Mouse (Mus musculus): ENCODE results near the gene Minpp1. TPM values are rescaled to one million over a fixed set of nuclear protein-coding genes. Genes with fewer than 3 reads are reported as not detected.

Gene Minpp1
- polyA plus RNA-seq, 1 experiment from 2014 or later: 50.8 TPM

DNA sequence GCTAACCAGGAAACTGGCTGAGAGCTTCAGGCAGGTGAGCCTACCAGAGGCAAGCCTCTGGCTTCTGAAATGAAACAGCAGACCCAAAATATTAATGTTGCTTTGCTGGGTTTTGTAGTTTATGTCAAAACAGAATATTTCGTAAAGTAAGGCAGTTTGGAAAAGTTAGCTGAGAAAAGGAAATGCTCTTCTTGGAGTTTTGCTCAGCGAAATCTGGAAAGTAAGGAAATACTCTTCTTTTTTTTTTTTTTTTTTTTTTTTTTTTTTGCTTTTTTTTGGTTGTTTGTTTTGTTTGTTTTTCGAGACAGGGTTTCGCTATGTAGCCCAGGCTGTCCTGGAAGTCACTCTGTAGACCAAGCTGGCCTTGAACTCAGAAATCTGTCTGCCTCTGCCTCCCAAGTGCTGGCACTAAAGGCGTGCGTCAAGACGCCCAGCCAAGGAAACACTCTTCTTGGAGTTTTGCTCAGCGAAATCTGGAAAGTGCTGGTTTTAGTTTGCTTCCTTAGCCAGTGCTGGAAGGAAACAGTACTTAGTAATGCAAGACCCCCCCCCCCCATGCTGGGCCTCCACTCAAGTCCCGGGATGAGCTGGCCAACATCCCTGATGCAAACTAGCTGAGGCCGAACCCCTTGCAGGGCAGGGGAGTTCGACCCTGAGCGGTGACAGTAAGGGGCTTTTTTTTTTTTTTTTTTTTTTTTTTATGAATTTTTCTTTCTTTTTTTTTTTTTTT lies 3.8 kb downstream of the Minpp1 start:
- POLR2A ChIA-PET: interaction anchor here (0.7 kb wide), 2 partner anchors 518 to 731 kb away, joined by 3 to 5 read pairs; no protein-coding TSS in a partner anchor
- DNase-seq (ENCODE audit: low read depth, low spot score): no peak
- no peaks in the 10 kb centered on the region for H3K27me3 ChIP-seq
- CTCF ChIA-PET: no interaction called here
- no peak for TF ChIP-seq CTCF (IDR thresholded peaks at IDR 0.05)
- in situ Hi-C loops (cut with MboI; ENCODE audit: low pct_unique_long_range_greater_than_20kb): no loop called here
- no peak for ATAC-seq

GRCm38 (mm10) chr19:32490976-32491375 lies 5.4 kb downstream of the Minpp1 start:
- POLR2A ChIA-PET: interaction anchor here (0.6 to 0.7 kb wide), 2 partner anchors 16 to 101 kb away, joined by 3 read pairs; partner anchors contain the start of gene Sgms1

DNA sequence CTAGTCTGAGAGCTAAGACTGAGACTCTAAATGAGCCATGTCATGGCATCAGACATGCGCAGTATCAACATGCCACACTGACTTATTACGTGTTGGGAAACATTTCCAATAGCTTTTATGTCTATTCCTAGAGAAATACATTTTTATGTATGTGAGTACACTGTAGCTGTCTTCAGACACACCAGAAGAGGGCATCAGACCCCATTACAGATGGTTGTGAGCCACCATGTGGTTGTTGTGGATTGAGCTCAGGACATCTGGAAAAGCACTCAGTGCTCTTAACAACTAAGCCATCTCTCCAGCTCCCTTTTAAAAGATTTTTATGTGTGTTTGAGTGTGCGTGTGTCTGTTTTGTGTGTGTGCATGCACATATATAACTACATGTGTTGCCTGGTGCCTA lies 6.8 kb downstream of the Minpp1 start:
- ATAC-seq: no peak
- DNase-seq (ENCODE audit: low read depth, low spot score): no peak
- in situ Hi-C loops (cut with MboI; ENCODE audit: low pct_unique_long_range_greater_than_20kb): loop anchor here (10.0 kb wide), 1 partner anchor 518 kb away; no protein-coding TSS in a partner anchor
- TF ChIP-seq CTCF (IDR thresholded peaks at IDR 0.05): peak; percentile 37
- POLR2A ChIA-PET: no interaction called here
- no peaks in the 10 kb centered on the region for H3K27me3 ChIP-seq
- CTCF ChIA-PET: no interaction called here

More at GRCm38 (mm10) chr19:32490976-32491375, 5.4 kb downstream of the Minpp1 start:
- in situ Hi-C loops (cut with MboI; ENCODE audit: low pct_unique_long_range_greater_than_20kb): loop anchor here (10.0 kb wide), 1 partner anchor 516 kb away; no protein-coding TSS in a partner anchor
- ATAC-seq: no peak
- DNase-seq (ENCODE audit: low read depth, low spot score): no peak
- CTCF ChIA-PET: interaction anchor here (0.7 to 1.4 kb wide), 3 partner anchors 8 to 20 kb away, joined by 3 to 4 read pairs (median 3); no protein-coding TSS in a partner anchor
- TF ChIP-seq CTCF (IDR thresholded peaks at IDR 0.05): no peak
- no peaks in the 10 kb centered on the region for H3K27me3 ChIP-seq

GRCm38 (mm10) chr19:32492981-32493380 lies 7.4 kb downstream of the Minpp1 start:
- H3K27me3 ChIP-seq: no peaks in the 10 kb centered on the region
- TF ChIP-seq CTCF (IDR thresholded peaks at IDR 0.05): no peak
- POLR2A ChIA-PET: no interaction called here
- no peak for ATAC-seq
- CTCF ChIA-PET: no interaction called here
- in situ Hi-C loops (cut with MboI; ENCODE audit: low pct_unique_long_range_greater_than_20kb): loop anchor here (10.0 kb wide), 1 partner anchor 518 kb away; no protein-coding TSS in a partner anchor
- DNase-seq (ENCODE audit: low read depth, low spot score): no peak

GRCm38 (mm10) chr19:32493471-32493870 lies 7.9 kb downstream of the Minpp1 start:
- DNase-seq (ENCODE audit: low read depth, low spot score) (no peak), ATAC-seq (no peak)
- ChIA-PET POLR2A (no interaction called here), CTCF (no interaction called here)
- TF ChIP-seq CTCF (IDR thresholded peaks at IDR 0.05): peak; percentile 5
- no peaks in the 10 kb centered on the region for H3K27me3 ChIP-seq
- in situ Hi-C loops (cut with MboI; ENCODE audit: low pct_unique_long_range_greater_than_20kb): loop anchor here (10.0 kb wide), 1 partner anchor 519 kb away; no protein-coding TSS in a partner anchor

- CTCF ChIA-PET: no interaction called here
- no peak for DNase-seq (ENCODE audit: low read depth, low spot score)
- ATAC-seq: no peak
- no peaks in the 10 kb centered on the region for H3K27me3 ChIP-seq
- TF ChIP-seq CTCF (IDR thresholded peaks at IDR 0.05): no peak
- POLR2A ChIA-PET: no interaction called here
- in situ Hi-C loops (cut with MboI; ENCODE audit: low pct_unique_long_range_greater_than_20kb): loop anchor here (10.0 kb wide), 1 partner anchor 520 kb away; no protein-coding TSS in a partner anchor
These were observed 9.0 kb downstream of the Minpp1 start for GRCm38 (mm10) chr19:32494611-32495010.

GRCm38 (mm10) chr19:32495034-32495433 lies 9.5 kb downstream of the Minpp1 start:
- no peak for ATAC-seq
- in situ Hi-C loops (cut with MboI; ENCODE audit: low pct_unique_long_range_greater_than_20kb): loop anchor here (10.0 kb wide), 1 partner anchor 520 kb away; no protein-coding TSS in a partner anchor

DNA sequence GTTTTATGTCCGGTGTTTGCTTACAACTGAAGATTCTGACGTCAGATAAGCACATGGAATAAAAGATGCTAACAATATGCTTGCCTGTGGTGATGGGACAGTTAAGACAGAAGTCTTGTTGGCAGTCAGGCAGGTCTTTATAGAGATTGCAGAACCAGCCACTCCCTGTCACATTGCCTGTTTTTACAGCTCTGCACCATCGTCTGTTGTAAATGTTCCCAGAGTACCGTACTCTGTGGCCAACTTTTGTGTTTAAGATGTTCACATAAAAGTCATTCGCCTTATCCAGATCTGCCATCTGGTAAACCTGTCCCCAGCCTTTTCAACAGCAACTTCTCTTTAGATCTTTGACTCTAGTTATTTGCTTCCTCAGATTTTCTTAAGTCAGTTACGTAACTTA lies 11.8 kb downstream of the Minpp1 start:
- CTCF ChIA-PET: interaction anchor here (0.6 to 0.9 kb wide), 2 partner anchors 9 to 169 kb away, joined by 3 to 4 read pairs; no protein-coding TSS in a partner anchor
- DNase-seq (ENCODE audit: low read depth, low spot score) (no peak), ATAC-seq (no peak)
- TF ChIP-seq CTCF (IDR thresholded peaks at IDR 0.05): no peak
- in situ Hi-C loops (cut with MboI; ENCODE audit: low pct_unique_long_range_greater_than_20kb): loop anchor here (10.0 kb wide), 1 partner anchor 523 kb away; no protein-coding TSS in a partner anchor
- POLR2A ChIA-PET: no interaction called here
- H3K27me3 ChIP-seq: no peaks in the 10 kb centered on the region

More at GRCm38 (mm10) chr19:32495034-32495433, 9.5 kb downstream of the Minpp1 start:
- CTCF ChIA-PET: no interaction called here
- POLR2A ChIA-PET: no interaction called here
- no peak for DNase-seq (ENCODE audit: low read depth, low spot score)
- H3K27me3 ChIP-seq: no peaks in the 10 kb centered on the region
- no peak for TF ChIP-seq CTCF (IDR thresholded peaks at IDR 0.05)

DNA sequence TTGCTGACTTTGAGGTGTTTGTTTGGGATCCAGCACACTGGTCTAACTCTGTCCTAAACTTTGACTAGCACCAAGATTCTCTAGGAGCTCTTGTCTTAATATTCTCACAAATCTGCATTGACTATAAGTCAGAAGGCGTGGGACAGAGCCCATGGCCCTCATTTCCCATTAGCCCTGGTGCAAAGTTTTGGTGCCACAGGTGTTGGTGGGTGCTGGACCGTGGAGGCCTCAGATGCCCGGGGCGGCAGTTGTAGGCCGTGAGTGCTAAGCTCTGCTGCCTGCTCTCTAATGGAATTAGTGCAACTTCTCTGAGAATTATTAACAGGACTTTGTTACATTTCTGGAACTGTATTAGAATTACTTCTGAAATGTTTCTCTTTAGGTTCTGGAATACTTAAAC lies 12.4 kb downstream of the Minpp1 start:
- no peaks in the 10 kb centered on the region for H3K27me3 ChIP-seq
- TF ChIP-seq CTCF (IDR thresholded peaks at IDR 0.05): no peak
- ATAC-seq (peak; percentile 84), DNase-seq (ENCODE audit: low read depth, low spot score) (no peak)
- CTCF ChIA-PET: interaction anchor here (0.9 to 1.1 kb wide), 2 partner anchors 86 to 169 kb away, joined by 3 read pairs; no protein-coding TSS in a partner anchor
- POLR2A ChIA-PET: no interaction called here
- in situ Hi-C loops (cut with MboI; ENCODE audit: low pct_unique_long_range_greater_than_20kb): loop anchor here (10.0 kb wide), 1 partner anchor 523 kb away; no protein-coding TSS in a partner anchor

DNA sequence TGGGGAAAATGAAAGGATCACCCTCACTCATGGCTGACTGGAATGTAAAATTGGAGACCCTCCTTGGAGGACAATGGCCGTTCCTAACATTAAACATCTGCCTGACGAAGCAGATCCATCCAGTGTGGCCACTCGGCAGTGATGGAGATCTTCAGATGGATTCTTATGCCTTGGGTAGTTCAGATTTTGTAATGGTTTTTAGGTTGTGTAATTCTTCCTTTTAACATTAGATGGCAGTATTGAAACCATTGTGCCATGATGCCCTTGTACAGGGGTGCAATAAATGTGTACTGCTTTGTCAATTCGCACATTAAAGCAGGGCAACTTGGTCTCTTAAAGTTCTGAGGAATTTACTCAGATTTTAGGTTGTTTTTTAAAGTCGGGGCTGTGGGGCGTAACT lies 15.8 kb downstream of the Minpp1 start:
- in situ Hi-C loops (cut with MboI; ENCODE audit: low pct_unique_long_range_greater_than_20kb): loop anchor here (5.0 to 25.0 kb wide), 2 partner anchors 186 to 736 kb away; no protein-coding TSS in a partner anchor
- H3K27me3 ChIP-seq: no peaks in the 10 kb centered on the region
- ATAC-seq (peak; percentile 52), DNase-seq (ENCODE audit: low read depth, low spot score) (no peak)
- peak; percentile 73 for TF ChIP-seq CTCF (IDR thresholded peaks at IDR 0.05)
- CTCF ChIA-PET: interaction anchor here (1.0 kb wide), 1 partner anchor 14 kb away, joined by 3 read pairs; no protein-coding TSS in a partner anchor
- POLR2A ChIA-PET: no interaction called here

DNA sequence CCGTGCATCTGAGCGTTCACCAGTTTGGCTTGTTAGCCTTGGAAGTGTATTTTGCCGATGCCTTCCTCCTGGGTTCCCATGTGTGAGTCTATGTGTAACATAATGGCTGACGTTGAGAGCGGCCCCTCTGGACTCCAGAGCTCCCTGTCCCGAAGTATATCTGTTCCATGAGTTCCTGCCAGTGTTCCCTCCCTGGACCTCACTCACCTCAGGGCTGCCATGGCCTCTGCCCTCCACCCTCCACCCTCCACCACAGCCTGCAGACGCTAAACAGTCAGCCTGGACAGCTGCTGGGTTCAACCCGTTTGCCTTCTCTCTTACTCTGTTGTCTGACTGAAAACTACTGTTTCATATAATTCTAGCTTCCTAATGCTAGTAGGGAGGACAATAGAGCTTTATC lies 20.5 kb downstream of the Minpp1 start:
- DNase-seq (ENCODE audit: low read depth, low spot score) (no peak), ATAC-seq (no peak)
- in situ Hi-C loops (cut with MboI; ENCODE audit: low pct_unique_long_range_greater_than_20kb): loop anchor here (25.0 kb wide), 1 partner anchor 731 kb away; no protein-coding TSS in a partner anchor
- TF ChIP-seq CTCF (IDR thresholded peaks at IDR 0.05): no peak
- ChIA-PET POLR2A (no interaction called here), CTCF (interaction anchor here (1.0 kb wide), 1 partner anchor 17 kb away, joined by 3 read pairs; no protein-coding TSS in a partner anchor)
- no peaks in the 10 kb centered on the region for H3K27me3 ChIP-seq

Data from Patski (cell line).